34 mouse cellular contexts compared by ENCODE assay signal in genomic region chr11:97491640-97492039, GRCm38 (mm10). TPM values are rescaled to one million over a fixed set of nuclear protein-coding genes. Genes with fewer than 3 reads are reported as not detected.
DNase-seq lines count a peak whose midpoint lies in the region; ATAC-seq and TF ChIP-seq lines count a peak whose summit lies in the region.
"Had no signal": no experiment of that assay in that cellular context is flagged by ENCODE, and none has a peak within 500 bp of the region (broad histone marks: within the 10 kb centered on the region; RNA-seq: fewer than 3 reads in every experiment).

No protein-coding gene starts in this region.

- 0 out of 2 replicates have a peak, but pooled peaks have one; percentile 25 for ATAC-seq in hindbrain, postnatal 0 days
- no peak for ATAC-seq in hindbrain, embryonic 14.5 days (ENCODE audit: low FRiP score)
- ATAC-seq in liver, postnatal 0 days = no peak
- ATAC-seq in liver, embryonic 12.5 days = no peak
- ATAC-seq: forebrain, embryonic 14.5 days; inflammation-experienced regulatory T-cells, adult 6 months; Patski had no signal

- no peak overlapping the region for H3K4me3 ChIP-seq in hindbrain, postnatal 0 days (ENCODE audit: low read length)
- no peak overlapping the region for H3K4me3 ChIP-seq in hindbrain, embryonic 14.5 days (replicated peaks; ENCODE audit: low read length)
- no peak overlapping the region for H3K4me3 ChIP-seq in liver, postnatal 0 days (ENCODE audit: low read depth, low read length)
- no peak overlapping the region for H3K4me3 ChIP-seq in liver, embryonic 12.5 days
- H3K4me3 ChIP-seq in CH12.LX (replicated peaks in 1 of 3; ENCODE audit: low read depth in 2 of 3, low read length in 2 of 3, poor library complexity in 1 of 3) = no peak overlapping the region
- H3K4me3 ChIP-seq: embryonic facial prominence, embryonic 12.5 days; hindbrain, embryonic 12.5 days; limb, embryonic 12.5 days; neural tube, embryonic 15.5 days had no signal

- H3K27me3 ChIP-seq in hindbrain, postnatal 0 days (ENCODE audit: insufficient read depth, low read length) = no peaks in the 10 kb centered on the region
- H3K27me3 ChIP-seq in hindbrain, embryonic 14.5 days (ENCODE audit: control insufficient read depth, insufficient read depth, low read length) = no peaks in the 10 kb centered on the region
- no peaks in the 10 kb centered on the region for H3K27me3 ChIP-seq in liver, postnatal 0 days (ENCODE audit: insufficient read depth, low read length)
- H3K27me3 ChIP-seq in liver, embryonic 12.5 days (replicated peaks) = no peaks in the 10 kb centered on the region
- H3K27me3 ChIP-seq in CH12.LX (replicated peaks) = no peaks in the 10 kb centered on the region
- H3K27me3 ChIP-seq: embryonic facial prominence, embryonic 12.5 days; hindbrain, embryonic 12.5 days; Patski had no signal

- peaks cover 16% of the 10 kb centered on the region for H3K36me3 ChIP-seq in hindbrain, postnatal 0 days (ENCODE audit: insufficient read depth, low read length)
- peaks cover 49% of the 10 kb centered on the region for H3K36me3 ChIP-seq in hindbrain, embryonic 14.5 days (replicated peaks; ENCODE audit: control insufficient read depth, insufficient read depth)
- H3K36me3 ChIP-seq in liver, postnatal 0 days (replicated peaks; ENCODE audit: insufficient read depth, low read length) = peaks cover 66% of the 10 kb centered on the region
- H3K36me3 ChIP-seq in liver, embryonic 12.5 days = peaks cover 99% of the 10 kb centered on the region
- peaks cover 2 to 20% of the 10 kb centered on the region in 2 experiments for H3K36me3 ChIP-seq in CH12.LX (replicated peaks in 1 of 2; ENCODE audit: control insufficient read depth in 1 of 2, insufficient read depth in 1 of 2, low read length in 1 of 2)

- H3K4me1 ChIP-seq in hindbrain, postnatal 0 days (ENCODE audit: insufficient read depth, low read length) = no peaks in the 10 kb centered on the region
- no peaks in the 10 kb centered on the region for H3K4me1 ChIP-seq in hindbrain, embryonic 14.5 days (replicated peaks; ENCODE audit: control insufficient read depth, insufficient read depth, low read length)
- no peaks in the 10 kb centered on the region for H3K4me1 ChIP-seq in liver, postnatal 0 days (ENCODE audit: insufficient read depth)
- H3K4me1 ChIP-seq in liver, embryonic 12.5 days = no peaks in the 10 kb centered on the region
- H3K4me1 ChIP-seq in CH12.LX (ENCODE audit: control insufficient read depth in 1 of 2, insufficient read depth in 2 of 2) = peaks cover 7 to 35% of the 10 kb centered on the region in 2 experiments; a peak in 3 of 4 replicates
- H3K4me1 ChIP-seq: embryonic facial prominence, embryonic 12.5 days; hindbrain, embryonic 12.5 days; neural tube, embryonic 15.5 days had no signal

- H3K27ac ChIP-seq in hindbrain, postnatal 0 days = no peak overlapping the region
- no peak overlapping the region for H3K27ac ChIP-seq in hindbrain, embryonic 14.5 days
- no peak overlapping the region for H3K27ac ChIP-seq in liver, postnatal 0 days (ENCODE audit: low read depth)
- no peak overlapping the region for H3K27ac ChIP-seq in liver, embryonic 12.5 days
- no peak overlapping the region for H3K27ac ChIP-seq in CH12.LX (ENCODE audit: insufficient read depth, low read depth)
- H3K27ac ChIP-seq: embryonic facial prominence, embryonic 12.5 days; hindbrain, embryonic 12.5 days; limb, embryonic 12.5 days; neural tube, embryonic 15.5 days had no signal

- no peak for TF ChIP-seq EP300 in liver, postnatal 0 days (IDR thresholded peaks at IDR 0.05; ENCODE audit: low read depth)
- no peak for TF ChIP-seq EP300 in CH12.LX (IDR thresholded peaks at IDR 0.05; ENCODE audit: low read length)

- dilution Hi-C loops in CH12.LX (cut with MboI; ENCODE audit: extremely low pct_ligation_motif_present, extremely low pct_unique_long_range_greater_than_20kb, low sequenced_read_pairs) = no loop called here

- no peak overlapping the region for H3K4me2 ChIP-seq in hindbrain, postnatal 0 days (ENCODE audit: low read depth, low read length)
- no peak overlapping the region for H3K4me2 ChIP-seq in hindbrain, embryonic 14.5 days (replicated peaks)
- H3K4me2 ChIP-seq in liver, postnatal 0 days (ENCODE audit: low read depth, low read length) = no peak overlapping the region
- no peak overlapping the region for H3K4me2 ChIP-seq in liver, embryonic 12.5 days
- no peak overlapping the region for H3K4me2 ChIP-seq in CH12.LX (ENCODE audit: insufficient read depth, low read depth, poor library complexity, severe bottlenecking)
- H3K4me2 ChIP-seq: embryonic facial prominence, embryonic 12.5 days; hindbrain, embryonic 12.5 days; limb, embryonic 12.5 days; liver, embryonic 11.5 days; midbrain, embryonic 11.5 days; neural tube, embryonic 15.5 days had no signal

- WGBS in hindbrain, postnatal 0 days = 70% methylated on average over 10 of the region's 10 CpGs
- WGBS in hindbrain, embryonic 14.5 days = 80% methylated on average over 10 of the region's 10 CpGs
- 92% methylated on average over 10 of the region's 10 CpGs for WGBS in liver, postnatal 0 days (ENCODE audit: insufficient replicate concordance)
- 91% methylated on average over 10 of the region's 10 CpGs for WGBS in liver, embryonic 12.5 days (ENCODE audit: insufficient replicate concordance)

- in situ Hi-C loops in CH12.LX (cut with MboI; ENCODE audit: low pct_ligation_motif_present, low pct_unique_long_range_greater_than_20kb, low sequenced_read_pairs) = no loop called here

- TF ChIP-seq CTCF in hindbrain, postnatal 0 days (IDR thresholded peaks at IDR 0.05; ENCODE audit: low read depth) = peak; percentile 12; the same call in 1 of the 2 replicates
- 0 out of 2 replicates have a peak, but pooled peaks have one; percentile 8 for TF ChIP-seq CTCF in liver, postnatal 0 days (IDR thresholded peaks at IDR 0.05; ENCODE audit: low read depth)
- peak in 1 of 2 experiments; percentile 58; a peak in 2 of 4 replicates for TF ChIP-seq CTCF in CH12.LX (conservative IDR thresholded peaks at IDR 0.05 in 1 of 2, IDR thresholded peaks at IDR 0.05 in 1 of 2; ENCODE audit: low read depth in 2 of 2, low read length in 2 of 2)

- H3K9me3 ChIP-seq in hindbrain, postnatal 0 days (ENCODE audit: low read length) = no peaks in the 10 kb centered on the region
- no peaks in the 10 kb centered on the region for H3K9me3 ChIP-seq in hindbrain, embryonic 14.5 days (ENCODE audit: control insufficient read depth, low read length)
- no peaks in the 10 kb centered on the region for H3K9me3 ChIP-seq in liver, postnatal 0 days (ENCODE audit: low read length)
- H3K9me3 ChIP-seq in liver, embryonic 12.5 days (replicated peaks) = no peaks in the 10 kb centered on the region
- peaks cover 2% of the 10 kb centered on the region for H3K9me3 ChIP-seq in CH12.LX (replicated peaks; ENCODE audit: low read length)
- H3K9me3 ChIP-seq: embryonic facial prominence, embryonic 12.5 days; G1E; hindbrain, embryonic 12.5 days; limb, embryonic 12.5 days; neural tube, embryonic 15.5 days had no signal

- no peak overlapping the region for H3K9ac ChIP-seq in hindbrain, postnatal 0 days (replicated peaks; ENCODE audit: low read length)
- H3K9ac ChIP-seq in hindbrain, embryonic 14.5 days = no peak overlapping the region
- H3K9ac ChIP-seq in liver, postnatal 0 days (replicated peaks) = no peak overlapping the region
- no peak overlapping the region for H3K9ac ChIP-seq in liver, embryonic 12.5 days
- H3K9ac ChIP-seq in CH12.LX (ENCODE audit: insufficient read depth, low read depth) = no peak overlapping the region
- H3K9ac ChIP-seq: embryonic facial prominence, embryonic 12.5 days; hindbrain, embryonic 12.5 days; limb, embryonic 12.5 days; neural tube, embryonic 15.5 days had no signal

- TF ChIP-seq RAD21 in CH12.LX (IDR thresholded peaks at IDR 0.05; ENCODE audit: low read depth, low read length) = peak; percentile 35

- peak; percentile 58 to 75 for DNase-seq in cerebellum, postnatal 10 days
- DNase-seq in cerebellum, adult 18-20 months = no peak
- no peak for DNase-seq in hindbrain, postnatal 0 days (ENCODE audit: low spot score)
- DNase-seq in hindbrain, embryonic 14.5 days (ENCODE audit: low spot score) = no peak
- DNase-seq in liver, postnatal 0 days = no peak
- DNase-seq in CH12.LX (ENCODE audit: extremely low read depth) = no peak
- DNase-seq in right cerebral cortex, postnatal 10 days (ENCODE audit: low spot score in 2 of 2) = no peak
- DNase-seq: adrenal gland, postnatal 10 days; cerebellum, adult 9-10 months; embryo, embryonic 11 days; gastrocnemius, postnatal 14 days; kidney, adult 2 months; kidney, postnatal 10 days; layer of hippocampus, postnatal 36 days; lung, adult 2 months; right cerebral cortex, adult 18-20 months; right cerebral cortex, postnatal 4 days; thymus, adult 2 months; thymus, postnatal 36 days had no signal

- no peak for TF ChIP-seq POLR2A in CH12.LX (IDR thresholded peaks at IDR 0.05; ENCODE audit: low read depth, low read length)

- no peaks in the 10 kb centered on the region for H3K79me2 ChIP-seq in CH12.LX (replicated peaks; ENCODE audit: control insufficient read depth, extremely low read depth, insufficient read depth, poor library complexity, severe bottlenecking)

TF ChIP-seq in CH12.LX, 34 proteins besides CTCF, POLR2A, EP300 and RAD21:
- TF ChIP-seq RCOR1 (conservative IDR thresholded peaks at IDR 0.05; ENCODE audit: low read depth, low read length) (no peak), SMC3 (IDR thresholded peaks at IDR 0.05; ENCODE audit: low read depth, low read length) (peak; percentile 62)

RNA-seq across cellular contexts. Expression of gene 4933428G20Rik, which starts 8.5 kb away (rescaled TPM):
- 0.43 TPM in 1 of 2 replicates, not detected in the other for total RNA-seq in hindbrain, postnatal 0 days (2014; rRNA removed)
- 0.48 and 1.1 TPM in 2 replicates for polyA plus RNA-seq in hindbrain, postnatal 0 days (2015; fragmentation: Nextera tagmentation; extraction: Ambion mirVana)
- 0.41 TPM in 1 of 2 replicates, not detected in the other for polyA plus RNA-seq in hindbrain, embryonic 14.5 days (2014; fragmentation: Nextera tagmentation; extraction: Ambion mirVana)
- 0.20 and 0.25 TPM in 2 replicates for polyA plus RNA-seq in liver, postnatal 0 days (2015; fragmentation: Nextera tagmentation; extraction: Ambion mirVana)
- polyA plus RNA-seq in liver, embryonic 12.5 days (2016; fragmentation: Nextera tagmentation; extraction: Ambion mirVana) = 1.3 and 1.4 TPM in 2 replicates
- total RNA-seq in CH12.LX (2012; rRNA removed) (0.17 TPM in 1 of 2 replicates, not detected in the other), CH12.LX (2014; rRNA removed) (not detected in 2 replicates)
- polyA plus RNA-seq in CH12.LX (2012; ENCODE audit: insufficient read length, low read depth) = 0.30 and 0.50 TPM in 2 replicates
- total RNA-seq: G1E; gastrocnemius, postnatal 14 days; granulocyte monocyte progenitor cell, adult 5-6 weeks; layer of hippocampus, postnatal 36 days; megakaryocyte, adult 5-6 weeks had no signal
- polyA plus RNA-seq: forebrain, embryonic 14.5 days; G1E; inflammation-experienced regulatory T-cells, adult 6 months; kidney, adult 2 months; large intestine, adult 2 months; midbrain, embryonic 11.5 days; spleen, adult 2 months; thymus, adult 2 months had no signal

Comparison
In these comparisons a context has a peak if more than half of its experiments do, and no peak if none do; other contexts are left out.
1. DNase-seq: peak in cerebellum, postnatal 10 days (2 of 2); none in cerebellum, adult 18-20 months (0 of 2), hindbrain, postnatal 0 days (single experiment), hindbrain, embryonic 14.5 days (single experiment), liver, postnatal 0 days (single experiment), CH12.LX (single experiment) and right cerebral cortex, postnatal 10 days (0 of 2).